Mouse (Mus musculus) heart, postnatal 4 days (tissue): ENCODE measurements around the gene Fam32a. TPM values are rescaled to one million over a fixed set of nuclear protein-coding genes. Genes with fewer than 3 reads are reported as not detected.

ENCODE experiments used
- DNase-seq: peaks from one replicate; pipeline ENCODE4 v3.0.0; 2021
- total RNA-seq, 2 experiments: library from RNA; stranded (reverse); gene quantifications; 2 replicates each; pipeline ENCODE4 v1.2.3; 2021

Gene Fam32a
- total RNA-seq, result 10 to 100 TPM; 25.4 to 26.5 TPM

DNA sequence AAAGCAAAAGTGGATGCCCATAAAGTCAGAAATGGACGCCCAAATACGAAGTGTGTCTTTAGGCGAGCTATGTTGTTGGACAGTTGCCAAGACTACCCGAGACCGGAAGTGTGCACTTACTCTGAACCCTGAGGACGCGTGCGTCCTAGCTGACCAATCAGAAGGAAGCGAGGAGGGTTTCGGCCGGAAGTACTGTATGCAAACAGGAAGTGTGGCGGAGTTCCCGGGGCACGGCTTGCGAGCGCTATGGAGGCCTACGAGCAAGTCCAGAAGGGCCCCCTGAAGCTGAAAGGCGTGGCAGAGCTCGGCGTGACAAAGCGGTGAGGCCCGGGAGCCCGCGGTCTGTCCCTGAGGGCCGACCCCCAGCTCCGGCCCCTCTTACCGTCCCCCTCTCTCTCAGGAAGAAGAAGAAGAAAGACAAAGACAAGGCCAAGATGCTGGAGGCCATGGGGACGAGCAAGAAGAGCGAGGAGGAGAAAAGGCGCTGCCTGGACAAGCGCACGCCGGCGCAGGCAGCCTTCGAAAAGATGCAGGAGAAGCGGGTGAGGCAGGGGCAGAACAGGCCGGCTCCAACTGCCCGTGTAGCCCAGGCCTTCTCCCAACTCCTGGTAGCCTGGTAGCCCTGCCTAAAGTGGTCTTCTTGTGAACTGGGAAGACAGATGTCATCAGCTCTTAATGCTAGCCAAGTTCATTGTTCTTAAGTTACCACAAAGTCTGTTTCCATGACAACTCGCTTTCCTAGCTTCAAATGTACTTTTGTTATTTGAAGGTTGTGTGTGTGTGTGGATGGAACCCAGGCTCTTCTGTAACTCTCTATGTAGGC, at the start of gene Fam32a:
Gene Fam32a (plus strand): TSS at position 190 of the 823 bp plus-strand sequence.
- peak; percentile 92 for DNase-seq

DNA sequence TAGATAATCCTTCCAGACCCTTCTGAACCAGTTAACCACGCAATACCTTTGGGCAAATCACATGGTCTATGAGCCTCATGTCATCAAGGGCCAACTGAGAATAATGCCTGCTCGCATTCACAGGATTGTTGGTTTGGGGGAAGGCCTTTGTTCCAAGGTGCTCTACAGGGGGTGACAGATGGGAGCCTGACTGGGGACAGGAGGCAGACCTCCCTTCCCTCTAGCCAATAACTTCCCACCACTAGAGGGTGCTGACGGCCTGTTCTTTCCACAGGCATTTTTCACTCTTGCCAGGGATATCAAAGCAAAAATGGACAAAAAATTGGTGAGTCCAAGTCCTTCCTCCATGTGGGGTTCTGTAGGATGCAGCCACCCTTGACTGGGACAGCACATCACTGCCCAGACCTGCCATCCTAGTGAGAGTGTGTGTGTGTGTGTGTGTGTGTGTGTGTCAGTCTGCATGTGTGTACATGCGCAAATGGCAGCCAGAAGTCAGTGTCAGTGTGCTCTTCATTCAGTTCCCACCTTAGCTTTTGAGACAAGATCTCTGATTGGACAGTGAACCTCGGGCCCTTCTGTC, 42.1 kb upstream of the Fam32a start:
- peak; percentile 88 for DNase-seq

DNA sequence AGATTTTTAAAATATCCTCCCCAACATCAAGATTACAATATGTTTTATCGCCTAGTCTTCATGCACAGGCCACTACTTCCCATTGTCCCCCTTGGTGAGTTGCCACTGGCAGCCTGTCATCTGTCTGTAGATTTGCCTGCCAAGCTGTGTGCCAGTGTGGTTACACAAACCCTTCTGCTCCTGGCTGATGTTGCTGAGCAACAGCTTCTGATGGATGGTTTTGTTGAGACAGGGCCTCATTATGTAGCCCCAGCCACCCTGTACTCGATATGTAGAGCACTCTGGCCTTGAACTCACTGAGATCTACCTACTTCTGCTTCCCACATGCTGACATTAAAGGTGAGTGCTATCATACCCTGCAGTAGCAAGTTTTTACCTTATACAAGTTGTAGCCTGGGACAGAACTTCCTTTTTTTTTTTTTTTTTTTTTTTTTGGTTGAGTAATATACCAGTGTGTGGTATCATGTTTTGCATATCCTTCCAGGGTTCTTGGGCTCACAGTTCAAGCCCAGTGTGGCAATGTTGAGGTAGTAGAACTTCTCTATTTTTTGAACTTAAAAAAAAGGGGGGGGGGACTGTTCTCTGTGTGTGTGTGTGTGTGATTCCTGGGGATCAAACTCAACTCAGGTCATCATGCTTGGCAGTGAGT, 35.9 kb upstream of the Fam32a start:
- DNase-seq, result no peak

DNA sequence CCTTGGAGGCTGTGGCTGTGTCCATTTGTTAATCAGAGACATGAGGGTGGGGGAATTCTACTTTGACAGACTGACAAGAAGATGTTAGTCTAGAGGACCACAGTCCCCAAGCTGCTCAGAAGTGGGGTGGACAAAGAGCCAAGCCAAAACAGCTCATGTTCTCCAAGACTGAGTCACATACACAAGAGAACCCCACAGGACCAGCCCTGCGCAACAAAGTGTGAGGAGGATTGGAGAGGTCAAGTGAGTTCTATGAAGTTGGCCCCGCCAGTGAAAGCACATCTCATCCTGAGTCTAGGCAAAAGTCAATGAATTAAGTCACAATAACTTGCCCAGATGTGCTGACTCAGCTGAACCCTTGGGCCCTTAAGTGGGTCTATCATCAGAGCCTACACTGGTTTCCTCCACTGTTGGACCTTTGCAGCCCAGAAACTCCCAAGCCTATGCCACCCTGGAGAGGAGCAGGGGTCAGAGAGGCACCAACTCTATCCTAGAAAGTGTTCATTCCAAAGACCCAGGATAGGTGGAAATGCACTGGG, 31.7 kb upstream of the Fam32a start:
- DNase-seq, result no peak

DNA sequence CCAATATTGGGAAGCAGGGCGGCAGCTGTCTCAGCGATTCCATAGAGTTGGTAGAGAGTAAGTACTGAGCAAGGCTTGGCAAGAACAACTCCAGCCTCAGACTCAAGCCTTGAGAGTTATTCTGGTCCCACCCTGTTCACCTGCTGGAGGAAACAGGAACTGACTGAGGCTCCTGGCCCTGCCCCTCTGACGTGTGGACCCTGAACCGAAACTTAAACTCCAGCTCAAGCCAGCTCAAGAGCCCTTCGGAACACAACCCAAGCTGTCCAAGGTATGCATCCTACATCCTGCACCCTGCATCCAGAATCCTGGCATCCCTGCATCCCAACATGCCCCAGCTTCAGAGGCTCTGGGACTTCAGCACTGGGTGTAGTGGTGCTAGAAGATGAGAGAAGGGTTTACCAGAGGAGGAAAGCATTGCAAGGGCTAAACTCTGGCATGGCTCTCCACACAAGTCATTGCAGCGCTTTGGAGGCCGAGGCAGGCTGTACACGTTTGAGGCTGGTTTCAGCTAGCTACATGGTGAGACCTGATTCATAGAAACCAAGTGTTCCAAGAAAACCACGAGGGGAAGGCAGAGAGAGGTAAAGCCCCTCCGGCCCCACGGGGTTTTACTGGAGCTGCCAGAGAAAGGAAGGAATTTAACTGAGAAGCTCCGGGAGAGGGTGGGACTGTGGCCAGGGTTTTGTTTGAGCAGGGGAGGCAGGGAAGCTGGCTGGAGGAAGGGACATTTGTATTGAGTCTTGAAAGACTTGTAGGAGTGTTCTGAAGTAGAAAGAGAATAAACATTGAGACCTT, 29.9 kb upstream of the Fam32a start, which contains the start of gene Hsh2d:
Gene Hsh2d (plus strand): TSS at position 222 of the 798 bp plus-strand sequence.
- DNase-seq, result no peak

DNA sequence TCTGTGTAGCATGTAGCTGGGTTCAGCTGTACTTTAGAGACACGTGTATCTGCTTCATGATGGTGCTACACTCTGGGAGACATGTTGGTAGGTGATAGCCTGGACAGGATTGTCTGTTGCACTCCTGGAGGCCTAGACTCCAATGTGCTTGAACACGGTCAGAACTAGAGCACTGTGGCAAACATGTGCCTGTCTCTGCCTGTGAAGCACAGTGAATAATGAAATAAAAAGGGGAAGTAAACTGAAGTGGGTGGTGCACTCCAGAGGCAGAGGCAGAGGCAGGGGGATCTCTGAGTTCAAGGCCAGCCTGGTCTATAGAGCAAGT, 29.4 kb upstream of the Fam32a start:
- DNase-seq, result no peak

DNA sequence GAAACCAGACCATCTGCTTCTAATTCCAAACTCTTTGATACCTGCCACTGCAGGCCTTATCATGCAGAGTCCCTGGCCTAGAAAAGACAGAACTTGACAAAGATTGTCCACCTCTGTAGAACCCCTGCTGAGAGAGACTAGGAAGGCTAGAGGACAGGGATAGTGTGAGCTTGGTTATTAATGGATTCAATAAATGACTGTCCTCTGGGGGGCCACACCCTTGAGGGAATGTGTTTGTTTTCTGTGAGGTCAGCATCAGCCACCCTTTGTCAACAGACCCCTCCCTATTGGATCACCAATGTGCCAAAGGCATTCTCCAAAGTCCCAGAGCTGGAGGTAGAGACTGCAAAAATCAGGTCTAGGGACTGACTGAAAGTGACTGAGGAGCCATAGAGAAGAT, 27.5 kb upstream of the Fam32a start:
- DNase-seq, result no peak

DNA sequence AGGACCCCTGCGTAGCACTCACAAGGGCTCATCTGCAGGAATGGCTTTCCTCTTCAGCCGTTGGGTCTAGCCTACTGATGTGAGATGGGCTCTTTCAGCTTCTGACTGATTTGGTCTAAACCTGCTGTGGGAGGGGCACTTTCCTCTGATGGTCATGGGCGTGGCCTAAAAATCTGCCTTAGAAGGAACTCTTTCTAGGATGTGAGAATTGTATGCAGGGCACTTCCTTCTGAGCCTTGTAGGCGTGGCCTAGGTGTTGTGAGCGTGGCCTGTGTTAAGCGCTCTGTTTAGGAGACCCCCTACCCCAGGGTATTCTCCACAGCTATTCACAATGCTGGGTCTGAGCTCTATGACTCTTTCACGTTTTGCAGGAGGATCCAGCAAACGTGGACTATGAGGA, 21.5 kb upstream of the Fam32a start:
- DNase-seq, result no peak

DNA sequence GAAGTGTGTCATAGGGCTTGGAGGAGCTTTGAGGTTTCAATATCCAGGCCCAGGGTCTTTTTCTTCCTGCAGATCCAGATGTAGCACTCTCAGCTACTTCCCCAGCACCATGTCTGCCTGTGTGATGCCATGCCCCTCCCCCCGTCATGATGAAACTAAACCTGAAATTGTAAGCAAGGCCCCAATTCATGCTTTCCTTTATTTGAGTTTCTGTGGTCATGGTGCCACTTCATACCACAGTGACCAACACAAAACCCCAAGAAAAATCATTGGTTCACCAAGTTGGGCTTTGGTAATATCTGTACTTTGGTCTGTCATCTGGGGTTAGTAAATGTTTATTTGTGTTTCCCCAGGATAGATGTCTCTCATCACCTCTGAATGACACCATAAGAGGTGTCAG, 10.9 kb upstream of the Fam32a start:
- DNase-seq, result no peak

DNA sequence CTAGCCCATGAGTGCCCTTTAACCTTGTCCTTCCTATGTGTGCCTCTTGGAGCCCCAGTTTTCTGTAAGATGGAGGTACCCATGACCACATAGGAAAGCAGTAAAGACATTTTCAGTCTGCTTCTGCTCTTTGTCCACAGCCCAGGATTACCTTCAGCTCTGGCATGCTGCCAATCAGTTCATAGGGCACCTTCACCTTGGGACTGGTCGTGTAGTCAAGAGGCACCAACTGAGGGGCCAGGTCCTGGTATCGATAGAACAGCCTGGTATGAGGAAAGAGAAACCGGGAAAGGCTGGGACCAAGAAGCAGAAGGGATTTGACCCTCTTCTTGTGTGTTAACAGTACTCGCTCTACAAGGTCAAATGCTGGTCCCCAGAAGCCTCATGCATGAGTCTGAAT, 9.3 kb upstream of the Fam32a start:
- DNase-seq, result no peak

DNA sequence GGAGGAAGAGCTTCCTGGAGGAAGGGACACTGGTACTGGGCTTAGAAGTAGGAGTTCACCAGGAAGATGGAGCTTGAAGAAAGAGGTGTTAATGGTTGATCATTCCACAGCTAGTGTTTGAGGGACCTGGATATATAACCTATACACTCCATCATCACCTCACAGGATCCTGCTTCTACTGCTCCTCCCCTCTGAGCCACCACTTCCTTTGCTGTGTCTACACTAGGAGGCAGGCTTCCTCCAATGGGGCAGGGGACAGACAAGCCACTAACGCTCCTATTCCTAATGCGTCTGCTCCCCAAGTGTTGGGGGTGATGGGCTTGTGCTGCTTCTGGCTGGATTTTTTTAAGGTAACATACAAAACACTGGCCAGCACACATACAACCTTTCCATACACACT, 8.8 kb upstream of the Fam32a start:
- DNase-seq, result no peak

DNA sequence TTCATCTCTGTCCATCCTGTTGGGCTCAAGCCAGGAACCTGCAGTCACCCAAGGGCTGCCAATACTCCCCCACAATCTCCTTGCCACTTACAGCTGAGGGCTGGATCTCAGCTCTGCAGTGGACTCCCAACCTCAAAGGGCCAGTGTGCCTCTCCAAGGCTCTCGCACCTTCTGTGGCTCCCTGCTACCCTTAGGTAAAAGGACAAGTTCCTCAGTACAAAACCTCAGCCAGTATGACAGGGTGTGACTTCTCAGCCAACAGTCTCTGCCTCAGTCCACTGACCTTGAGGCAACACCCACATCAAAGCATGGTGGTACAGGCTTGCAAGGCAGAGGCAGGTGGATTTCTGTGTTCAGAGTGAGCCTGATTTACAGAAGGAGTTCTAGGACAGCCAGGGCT, 7.7 kb upstream of the Fam32a start:
- DNase-seq, result no peak

DNA sequence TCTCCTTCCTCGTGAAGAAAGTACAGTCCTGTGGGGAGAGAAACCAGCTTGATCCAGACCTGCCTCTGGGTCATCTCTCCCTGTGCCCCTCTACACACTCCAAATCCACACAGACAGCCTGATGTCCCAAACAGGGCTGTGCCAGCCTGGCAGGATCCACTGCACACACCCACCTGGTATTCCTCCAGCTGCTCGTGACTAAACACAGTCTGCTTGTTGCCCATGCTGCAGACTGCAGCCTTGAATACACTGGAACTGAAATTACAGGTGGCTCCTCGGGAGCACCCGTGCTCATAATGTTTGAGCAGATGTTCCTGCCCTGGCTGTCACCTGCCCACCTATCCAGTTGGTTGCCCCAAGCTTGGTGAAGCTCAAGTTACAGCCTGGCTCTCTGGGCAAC, 6.8 kb upstream of the Fam32a start, which contains the start of gene Cib3:
Gene Cib3 (minus strand): TSS at position 87 of the 400 bp plus-strand sequence.
- DNase-seq, result no peak

DNA sequence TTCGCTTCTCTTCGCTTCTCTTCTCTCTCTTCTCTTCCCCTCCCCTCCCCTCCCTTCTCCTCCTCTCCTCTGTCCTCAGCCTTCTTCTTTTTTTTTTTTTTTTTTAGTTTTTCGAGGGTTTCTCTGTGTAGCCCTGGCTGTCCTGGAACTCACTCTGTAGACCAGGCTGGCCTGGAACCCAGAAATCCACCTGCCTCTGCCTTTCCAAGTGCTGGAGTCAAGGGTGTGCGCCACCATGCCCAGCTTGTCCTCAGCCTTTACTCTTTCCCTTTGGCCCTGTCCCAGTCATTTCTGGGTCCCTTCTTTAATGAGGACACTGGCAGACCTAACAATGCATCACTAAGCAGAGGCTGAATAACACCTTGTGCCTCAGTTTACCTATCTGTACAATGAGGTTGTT, 6.0 kb upstream of the Fam32a start, which contains the start of gene Gm11034:
Gene Gm11034 (minus strand): TSS at position 101 of the 400 bp plus-strand sequence.
- no peak for DNase-seq

DNA sequence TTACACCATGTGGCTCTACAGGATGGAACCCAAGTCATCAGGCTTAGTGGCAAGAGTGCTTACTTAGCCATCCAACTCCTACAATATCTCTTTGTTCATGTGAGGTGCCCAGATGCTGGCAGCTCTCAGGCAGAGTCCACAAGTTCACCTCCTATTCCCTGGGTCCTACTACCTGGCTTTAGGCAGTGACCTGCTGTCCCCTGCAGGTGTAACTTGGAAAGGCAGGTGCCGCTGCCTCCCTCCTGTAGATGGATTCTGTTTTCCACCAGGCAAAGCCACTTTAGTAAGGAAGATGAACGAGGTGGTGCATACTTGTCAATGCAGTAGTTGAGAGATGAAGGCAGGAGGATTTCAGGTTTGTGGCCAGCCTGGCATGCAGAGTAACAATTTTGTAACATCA, 4.5 kb upstream of the Fam32a start:
- peak; percentile 10 for DNase-seq

DNA sequence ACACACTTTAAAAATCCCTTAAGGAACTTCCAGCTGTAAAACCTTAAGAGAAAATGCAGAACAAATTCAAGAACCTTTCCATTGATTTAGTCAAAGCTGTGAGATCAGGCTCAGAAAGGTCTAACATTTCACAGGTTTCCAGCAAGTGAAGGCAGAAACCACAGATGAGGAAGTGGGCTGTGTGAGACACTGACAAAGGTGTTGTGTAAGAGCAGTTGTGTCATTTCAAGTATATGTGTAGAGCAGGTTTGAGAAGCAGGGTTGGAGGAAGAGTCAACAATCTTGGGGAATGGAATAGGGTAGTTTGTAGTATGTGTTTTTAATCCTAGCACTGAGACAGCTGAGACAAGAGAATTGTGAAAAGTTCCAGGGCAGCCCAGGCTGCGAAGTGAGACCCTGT, 3.7 kb upstream of the Fam32a start:
- DNase-seq, result no peak

DNA sequence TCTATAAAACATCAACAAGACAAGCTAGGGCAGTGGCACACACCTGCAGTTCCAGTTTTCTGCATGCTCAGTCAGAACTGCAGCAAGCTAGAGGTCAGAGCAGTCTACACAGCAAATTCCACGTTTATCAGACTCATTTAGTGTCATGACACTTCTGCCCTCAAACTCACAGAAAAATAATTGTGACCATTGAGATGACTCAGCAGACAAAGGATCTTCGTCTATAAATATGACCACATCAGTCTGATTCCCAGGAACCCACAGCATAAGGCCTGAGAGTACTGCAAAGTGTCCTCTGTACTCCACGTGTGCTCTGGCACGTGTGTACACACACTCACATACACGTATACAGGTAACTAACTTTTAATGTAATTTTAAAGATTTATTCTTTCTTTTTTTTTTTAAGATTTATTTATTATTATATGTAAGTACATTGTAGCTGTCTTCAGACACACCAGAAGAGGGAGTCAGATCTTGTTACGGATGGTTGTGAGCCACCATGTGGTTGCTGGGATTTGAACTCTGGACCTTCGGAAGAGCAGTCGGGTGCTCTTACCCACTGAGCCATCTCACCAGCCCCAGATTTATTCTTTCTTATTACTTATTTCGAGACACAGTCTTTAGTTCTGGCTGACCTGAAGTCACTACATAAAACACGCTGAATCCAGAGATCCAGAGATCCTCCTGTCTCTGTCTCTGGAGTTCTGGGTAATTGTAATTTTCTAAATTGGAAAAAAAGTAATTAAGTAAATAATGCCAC, 569 bp upstream of the Fam32a start:
- DNase-seq, result no peak

DNA sequence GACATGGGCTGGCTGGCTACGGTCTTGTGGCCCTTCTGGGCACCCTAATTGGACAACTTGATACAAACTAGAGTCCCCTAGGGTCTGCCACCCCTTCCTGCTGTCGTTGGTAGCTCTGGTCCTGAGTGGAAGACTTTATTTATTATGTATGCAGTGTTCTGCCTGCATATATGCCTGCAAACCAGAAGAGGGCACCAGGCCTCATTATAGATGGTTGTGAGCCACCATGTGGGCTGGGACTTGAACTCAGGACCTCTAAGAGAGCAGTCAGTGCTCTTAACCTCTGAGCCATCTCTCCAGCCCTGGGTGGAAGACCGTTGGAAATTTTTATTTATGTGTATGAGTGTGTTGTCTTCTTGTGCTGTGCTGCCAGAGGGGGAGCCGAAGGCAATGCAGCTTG, 1.2 kb downstream of the Fam32a start:
- DNase-seq, result no peak

DNA sequence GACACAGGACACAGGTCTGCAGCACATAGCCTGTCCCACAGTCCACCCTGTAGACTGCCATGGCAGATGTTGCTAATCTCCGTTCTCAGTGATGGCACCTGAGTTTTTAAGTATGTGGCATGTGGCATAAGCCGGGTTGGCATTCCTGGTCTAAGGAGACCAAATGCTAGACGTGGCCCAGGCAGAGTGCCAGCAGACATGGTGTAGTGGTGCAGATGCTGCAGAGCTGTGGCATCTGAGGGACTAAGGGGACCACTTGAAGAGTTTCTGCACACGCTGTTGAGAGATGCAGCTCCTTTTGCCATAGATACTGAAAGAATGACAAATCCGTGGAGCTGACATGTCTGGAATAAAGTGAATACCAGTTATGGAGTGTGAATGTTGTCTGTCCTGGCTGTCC, 3.1 kb downstream of the Fam32a start:
- no peak for DNase-seq

DNA sequence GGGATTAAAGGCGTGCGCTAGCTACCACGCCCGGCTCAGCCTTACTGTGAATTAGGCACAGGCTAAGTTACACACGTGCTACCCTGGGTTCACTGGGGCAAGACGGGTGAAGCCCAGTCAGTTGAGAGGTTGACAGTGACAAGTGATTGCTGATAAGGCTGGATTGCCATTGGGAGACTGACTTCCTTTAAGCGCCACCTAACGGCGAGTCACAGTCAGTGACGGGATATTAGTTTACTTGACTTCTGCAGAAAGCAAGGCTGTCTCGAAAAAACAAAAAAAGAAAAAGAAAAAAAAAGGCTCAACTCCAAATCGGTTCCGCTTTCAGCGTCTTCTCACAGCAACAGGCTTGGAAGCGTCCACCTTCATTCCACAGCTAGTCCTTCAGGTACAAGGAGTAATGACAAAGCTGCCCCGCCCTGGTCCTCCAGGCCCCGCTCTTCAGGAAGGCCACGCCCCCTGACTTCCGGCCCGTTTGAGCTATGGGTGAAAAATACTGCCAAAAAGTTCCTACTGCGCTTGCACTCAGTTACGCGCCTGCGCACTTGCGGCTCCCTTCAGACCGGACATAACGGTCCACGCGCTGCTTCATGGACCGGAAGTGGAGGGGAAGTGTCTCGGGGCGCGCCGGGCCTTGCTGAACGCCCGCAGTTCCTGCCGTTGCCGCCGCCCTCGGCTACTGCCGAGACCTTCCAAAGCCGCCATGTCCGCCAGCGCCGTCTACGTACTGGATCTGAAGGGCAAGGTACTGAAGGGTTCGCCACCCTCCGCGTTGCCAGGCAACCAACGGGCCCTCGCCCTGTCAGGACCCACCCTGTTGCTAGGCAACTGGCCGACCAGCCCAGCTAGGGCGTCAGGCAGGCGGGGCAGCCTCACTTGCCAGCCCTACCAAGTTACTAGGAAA, 20.2 kb downstream of the Fam32a start, which contains the start of gene Ap1m1:
Gene Ap1m1 (plus strand): TSS at position 520 of the 904 bp plus-strand sequence.
- peak; percentile 98 for DNase-seq

DNA sequence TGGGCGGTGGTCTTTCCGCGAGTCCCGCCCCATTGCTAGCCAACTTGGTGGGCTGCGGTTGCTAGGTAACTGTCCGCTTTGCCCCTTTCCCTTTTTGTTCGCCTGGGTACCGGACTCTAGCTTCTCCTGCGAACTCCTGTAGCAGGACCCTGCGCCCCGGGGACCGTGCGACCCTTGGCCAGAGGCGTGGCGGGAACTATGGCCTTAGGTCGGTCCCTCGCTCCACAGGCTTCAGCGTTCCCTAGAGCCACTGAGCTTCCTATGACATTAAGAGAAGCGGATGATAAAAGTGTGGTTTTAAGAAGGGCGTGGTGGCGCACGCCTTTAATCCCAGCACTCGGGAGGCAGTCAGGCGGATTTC, 20.9 kb downstream of the Fam32a start:
- DNase-seq, result no peak
